Mouse (Mus musculus): ENCODE measurements around the gene Rab11fip4. TPM values are rescaled to one million over a fixed set of nuclear protein-coding genes. Genes with fewer than 3 reads are reported as not detected.
A peak's percentile ranks its signal among the peaks of the same experiment; 100 is the strongest.

The Rab11fip4 gene
- total RNA-seq, 1 experiment, result 13.6 TPM

DNA sequence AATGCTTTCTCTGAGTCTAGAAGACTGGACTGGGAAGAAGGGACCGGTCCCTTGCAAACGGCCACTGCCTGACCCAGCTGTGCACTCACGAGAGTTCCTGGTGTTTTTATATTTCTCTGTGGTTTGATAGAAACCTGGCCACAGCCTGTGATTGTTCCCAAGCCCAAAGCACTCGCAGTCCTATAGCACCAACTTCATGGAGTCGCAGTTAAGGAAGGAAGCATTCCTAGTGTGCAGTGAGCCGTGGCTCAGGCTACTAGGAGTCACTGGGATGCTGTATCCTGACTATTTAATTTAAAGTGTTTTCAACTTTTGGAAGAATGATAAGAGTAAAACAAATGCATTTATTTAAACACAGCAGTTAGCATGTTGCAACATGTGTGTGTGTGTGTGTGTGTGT lies 39.5 kb downstream of the Rab11fip4 start:
- in situ Hi-C loops (cut with MboI; ENCODE audit: low sequenced_read_pairs in 2 of 2, unreplicated experiment in 2 of 2), result no loop called here
- no peak for DNase-seq (ENCODE audit: low read depth, low spot score)
- Histone ChIP-seq H3K9ac (ENCODE audit: insufficient read depth, low read depth, low read length, poor library complexity, severe bottlenecking) (no peak overlapping the region), H3K36me3 (ENCODE audit: control insufficient read depth, insufficient read depth, low read length, poor library complexity, severe bottlenecking) (no peaks in the 10 kb centered on the region; the same call in 1 of the 2 replicates), H3K4me3 (ENCODE audit: insufficient read depth in 1 of 2, low read depth in 1 of 2, low read length in 2 of 2, poor library complexity in 1 of 2, severe bottlenecking in 1 of 2) (no peak overlapping the region), H3K27ac (ENCODE audit: insufficient read depth, low read depth, low read length, poor library complexity, severe bottlenecking) (no peak overlapping the region), H3K9me3 (ENCODE audit: control insufficient read depth, insufficient read depth, low read depth, low read length) (no peaks in the 10 kb centered on the region), H3K4me1 (ENCODE audit: control insufficient read depth in 2 of 2, insufficient read depth in 2 of 2, low read length in 2 of 2, poor library complexity in 1 of 2) (peaks cover 0 to 20% of the 10 kb centered on the region in 2 experiments; a peak in 2 of 4 replicates)
- TF ChIP-seq ZC3H11A (IDR thresholded peaks at IDR 0.05; ENCODE audit: borderline replicate concordance, low read depth, low read length) (no peak), MAFK (IDR thresholded peaks at IDR 0.05; ENCODE audit: insufficient read depth, low read depth, low read length) (no peak), CHD2 (IDR thresholded peaks at IDR 0.05; ENCODE audit: low read depth, low read length) (no peak), HCFC1 (IDR thresholded peaks at IDR 0.05; ENCODE audit: borderline replicate concordance, insufficient read depth, low read length) (no peak), ZNF384 (IDR thresholded peaks at IDR 0.05; ENCODE audit: low read depth, low read length) (no peak)

DNA sequence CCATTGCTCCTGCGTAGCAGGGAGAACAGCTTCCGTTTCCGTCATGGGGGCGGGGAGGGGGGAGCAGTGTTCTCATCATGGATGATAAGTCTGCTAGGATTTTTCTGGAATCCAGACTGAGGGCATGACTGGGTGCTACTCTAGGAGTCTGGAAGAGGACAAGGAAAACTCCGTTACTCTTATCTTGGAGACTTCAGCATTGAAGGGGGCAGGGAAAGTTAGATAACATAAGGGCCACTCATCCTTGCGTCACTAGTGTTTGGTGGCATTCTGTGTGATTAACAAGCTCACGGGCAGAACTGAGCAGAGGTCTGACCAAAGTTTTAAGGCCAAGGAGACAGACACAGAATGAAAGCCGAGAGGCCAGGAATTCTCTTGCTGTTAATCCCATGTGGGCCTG lies 42.4 kb downstream of the Rab11fip4 start:
- Histone ChIP-seq H3K27ac (ENCODE audit: insufficient read depth, low read depth, low read length, poor library complexity, severe bottlenecking) (no peak overlapping the region), H3K36me3 (ENCODE audit: control insufficient read depth, insufficient read depth, low read length, poor library complexity, severe bottlenecking) (no peaks in the 10 kb centered on the region; the same call in 1 of the 2 replicates), H3K9ac (ENCODE audit: insufficient read depth, low read depth, low read length, poor library complexity, severe bottlenecking) (no peak overlapping the region), H3K4me3 (ENCODE audit: insufficient read depth in 1 of 2, low read depth in 1 of 2, low read length in 2 of 2, poor library complexity in 1 of 2, severe bottlenecking in 1 of 2) (no peak overlapping the region), H3K4me1 (ENCODE audit: control insufficient read depth in 2 of 2, insufficient read depth in 2 of 2, low read length in 2 of 2, poor library complexity in 1 of 2) (peaks cover 0 to 18% of the 10 kb centered on the region in 2 experiments; a peak in 3 of 4 replicates), H3K9me3 (ENCODE audit: control insufficient read depth, insufficient read depth, low read depth, low read length) (no peaks in the 10 kb centered on the region)
- no peak for DNase-seq (ENCODE audit: low read depth, low spot score)
- in situ Hi-C loops (cut with MboI; ENCODE audit: low sequenced_read_pairs in 2 of 2, unreplicated experiment in 2 of 2), result no loop called here
- no peak for TF ChIP-seq ZC3H11A (IDR thresholded peaks at IDR 0.05; ENCODE audit: borderline replicate concordance, low read depth, low read length)

- H3K9me3 ChIP-seq (ENCODE audit: control insufficient read depth, insufficient read depth, low read depth, low read length), result no peaks in the 10 kb centered on the region
- DNase-seq (ENCODE audit: low read depth, low spot score), result peak; percentile 87
- no peak overlapping the region for H3K9ac ChIP-seq (ENCODE audit: insufficient read depth, low read depth, low read length, poor library complexity, severe bottlenecking)
- no peak overlapping the region for H3K4me3 ChIP-seq (ENCODE audit: insufficient read depth in 1 of 2, low read depth in 1 of 2, low read length in 2 of 2, poor library complexity in 1 of 2, severe bottlenecking in 1 of 2)
- in situ Hi-C loops (cut with MboI; ENCODE audit: low sequenced_read_pairs in 2 of 2, unreplicated experiment in 2 of 2), result no loop called here
- TF ChIP-seq ZC3H11A (IDR thresholded peaks at IDR 0.05; ENCODE audit: borderline replicate concordance, low read depth, low read length), result no peak
- 0 out of 2 replicates have a peak, but pooled peaks have one; percentile 14 for TF ChIP-seq MAFK (IDR thresholded peaks at IDR 0.05; ENCODE audit: insufficient read depth, low read depth, low read length)
- peak overlapping the region; percentile 58; the same call in 1 of the 2 replicates for H3K27ac ChIP-seq (ENCODE audit: insufficient read depth, low read depth, low read length, poor library complexity, severe bottlenecking)
- no peaks in the 10 kb centered on the region; the same call in 1 of the 2 replicates for H3K36me3 ChIP-seq (ENCODE audit: control insufficient read depth, insufficient read depth, low read length, poor library complexity, severe bottlenecking)
- H3K4me1 ChIP-seq (ENCODE audit: control insufficient read depth in 2 of 2, insufficient read depth in 2 of 2, low read length in 2 of 2, poor library complexity in 1 of 2), result peaks cover 0 to 26% of the 10 kb centered on the region in 2 experiments; a peak in 3 of 4 replicates
Measured at GRCm38 (mm10) chr11:79635661-79636449, 44.8 kb downstream of the Rab11fip4 start.

- DNase-seq (ENCODE audit: low read depth, low spot score), result no peak
- peaks cover 0 to 30% of the 10 kb centered on the region in 2 experiments; a peak in 3 of 4 replicates for H3K4me1 ChIP-seq (ENCODE audit: control insufficient read depth in 2 of 2, insufficient read depth in 2 of 2, low read length in 2 of 2, poor library complexity in 1 of 2)
- no peaks in the 10 kb centered on the region; the same call in 1 of the 2 replicates for H3K36me3 ChIP-seq (ENCODE audit: control insufficient read depth, insufficient read depth, low read length, poor library complexity, severe bottlenecking)
- H3K9me3 ChIP-seq (ENCODE audit: control insufficient read depth, insufficient read depth, low read depth, low read length), result no peaks in the 10 kb centered on the region
- peak overlapping the region; percentile 58; the same call in 1 of the 2 replicates for H3K27ac ChIP-seq (ENCODE audit: insufficient read depth, low read depth, low read length, poor library complexity, severe bottlenecking)
- TF ChIP-seq HCFC1 (IDR thresholded peaks at IDR 0.05; ENCODE audit: borderline replicate concordance, insufficient read depth, low read length) (no peak), ZC3H11A (IDR thresholded peaks at IDR 0.05; ENCODE audit: borderline replicate concordance, low read depth, low read length) (no peak), MAFK (IDR thresholded peaks at IDR 0.05; ENCODE audit: insufficient read depth, low read depth, low read length) (no peak), ZNF384 (IDR thresholded peaks at IDR 0.05; ENCODE audit: low read depth, low read length) (no peak)
- in situ Hi-C loops (cut with MboI; ENCODE audit: low sequenced_read_pairs in 2 of 2, unreplicated experiment in 2 of 2), result no loop called here
- H3K9ac ChIP-seq (ENCODE audit: insufficient read depth, low read depth, low read length, poor library complexity, severe bottlenecking), result no peak overlapping the region
- no peak overlapping the region for H3K4me3 ChIP-seq (ENCODE audit: insufficient read depth in 1 of 2, low read depth in 1 of 2, low read length in 2 of 2, poor library complexity in 1 of 2, severe bottlenecking in 1 of 2)
Measured at GRCm38 (mm10) chr11:79636481-79636880, 45.5 kb downstream of the Rab11fip4 start.

Data from ES-E14 (cell line).